Mouse (Mus musculus): ENCODE measurements around the gene Spg11. TPM values are rescaled to one million over a fixed set of nuclear protein-coding genes. Genes with fewer than 3 reads are reported as not detected.
"Not testable (repeated sequence)": the region's sequence is repeated elsewhere in the genome, so short reads cannot be mapped to it uniquely, and the experiment has no call there.

The Spg11 gene
- total and polyA plus RNA-seq, 3 experiments: 1.1 to 15.5 (median 10.7) TPM

- TF ChIP-seq GATA1 (IDR thresholded peaks at IDR 0.05; ENCODE audit: borderline replicate concordance, low read length): no peak
- peak; percentile 59 for TF ChIP-seq TAL1 (conservative IDR thresholded peaks at IDR 0.05; ENCODE audit: low read depth, low read length)
- Histone ChIP-seq H3K27me3 (ENCODE audit: insufficient read depth, low read length) (no peaks in the 10 kb centered on the region), H3K4me3 (ENCODE audit: low read depth, low read length) (peak overlapping the region; percentile 65; the same call in 1 of the 2 replicates), H3K9me3 (replicated peaks) (no peaks in the 10 kb centered on the region), H3K4me1 (ENCODE audit: insufficient read depth, low read depth, low read length) (peaks cover 84% of the 10 kb centered on the region), H3K36me3 (replicated peaks) (peaks cover 2% of the 10 kb centered on the region)
- ATAC-seq (ENCODE audit: extremely low read depth, insufficient number of reproducible peaks, low FRiP score, poor library complexity, severe bottlenecking): peak; percentile 84
- peak; percentile 57 for DNase-seq (ENCODE audit: low spot score)
Observed at GRCm38 (mm10) chr2:122125680-122126572, 7.7 kb upstream of the Spg11 start.

- no peak for DNase-seq (ENCODE audit: low spot score)
- no peak overlapping the region; the same call in 1 of the 2 replicates for H3K4me3 ChIP-seq (ENCODE audit: low read depth, low read length)
- no peak for TF ChIP-seq POLR2AphosphoS5 (IDR thresholded peaks at IDR 0.05; ENCODE audit: insufficient replicate concordance, low read depth, low read length)
- TF ChIP-seq GATA2 (IDR thresholded peaks at IDR 0.05; ENCODE audit: borderline replicate concordance, low read depth, low read length): no peak
- no peak for TF ChIP-seq CTCF (IDR thresholded peaks at IDR 0.05; ENCODE audit: low read depth, low read length)
- TF ChIP-seq GATA1 (IDR thresholded peaks at IDR 0.05; ENCODE audit: borderline replicate concordance, low read length): no peak
- TF ChIP-seq TAL1 (conservative IDR thresholded peaks at IDR 0.05; ENCODE audit: low read depth, low read length): no peak
Observed at GRCm38 (mm10) chr2:122116888-122117287, 1.3 kb downstream of the Spg11 start.

GRCm38 (mm10) chr2:122109714-122110113 lies 8.5 kb downstream of the Spg11 start:
- H3K9me3 ChIP-seq (replicated peaks): no peaks in the 10 kb centered on the region
- DNase-seq (ENCODE audit: low spot score): no peak
- no peak for TF ChIP-seq POLR2AphosphoS5 (IDR thresholded peaks at IDR 0.05; ENCODE audit: insufficient replicate concordance, low read depth, low read length)
- no peak overlapping the region for H3K4me3 ChIP-seq (ENCODE audit: low read depth, low read length)
- no peaks in the 10 kb centered on the region for H3K4me1 ChIP-seq (ENCODE audit: insufficient read depth, low read depth, low read length)
- H3K36me3 ChIP-seq (replicated peaks): peaks cover 77% of the 10 kb centered on the region
- ATAC-seq (ENCODE audit: extremely low read depth, insufficient number of reproducible peaks, low FRiP score, poor library complexity, severe bottlenecking): no peak
- no peaks in the 10 kb centered on the region for H3K27me3 ChIP-seq (ENCODE audit: insufficient read depth, low read length)

More at GRCm38 (mm10) chr2:122116888-122117287, 1.3 kb downstream of the Spg11 start:
- no peak for ATAC-seq (ENCODE audit: extremely low read depth, insufficient number of reproducible peaks, low FRiP score, poor library complexity, severe bottlenecking)
- peaks cover 26% of the 10 kb centered on the region for H3K36me3 ChIP-seq (replicated peaks)
- no peaks in the 10 kb centered on the region for H3K27me3 ChIP-seq (ENCODE audit: insufficient read depth, low read length)
- no peaks in the 10 kb centered on the region for H3K9me3 ChIP-seq (replicated peaks)
- H3K4me1 ChIP-seq (ENCODE audit: insufficient read depth, low read depth, low read length): peaks cover 35% of the 10 kb centered on the region

- H3K4me3 ChIP-seq (ENCODE audit: low read depth, low read length): no peak overlapping the region
- no peaks in the 10 kb centered on the region for H3K27me3 ChIP-seq (ENCODE audit: insufficient read depth, low read length)
- H3K4me1 ChIP-seq (ENCODE audit: insufficient read depth, low read depth, low read length): no peaks in the 10 kb centered on the region
- DNase-seq (ENCODE audit: low spot score) (no peak), ATAC-seq (ENCODE audit: extremely low read depth, insufficient number of reproducible peaks, low FRiP score, poor library complexity, severe bottlenecking) (no peak)
- peaks cover 75% of the 10 kb centered on the region for H3K36me3 ChIP-seq (replicated peaks)
- TF ChIP-seq GATA2 (IDR thresholded peaks at IDR 0.05; ENCODE audit: borderline replicate concordance, low read depth, low read length) (no peak), POLR2AphosphoS5 (IDR thresholded peaks at IDR 0.05; ENCODE audit: insufficient replicate concordance, low read depth, low read length) (no peak), CTCF (IDR thresholded peaks at IDR 0.05; ENCODE audit: low read depth, low read length) (no peak), TAL1 (conservative IDR thresholded peaks at IDR 0.05; ENCODE audit: low read depth, low read length) (no peak)
- no peaks in the 10 kb centered on the region for H3K9me3 ChIP-seq (replicated peaks)
Observed at GRCm38 (mm10) chr2:122108101-122108500, 10.1 kb downstream of the Spg11 start.

- TF ChIP-seq CTCF (IDR thresholded peaks at IDR 0.05; ENCODE audit: low read depth, low read length): 0 out of 2 replicates have a peak, but pooled peaks have one; percentile 12
- TF ChIP-seq GATA2 (IDR thresholded peaks at IDR 0.05; ENCODE audit: borderline replicate concordance, low read depth, low read length): no peak
- no peaks in the 10 kb centered on the region for H3K9me3 ChIP-seq (replicated peaks)
- ATAC-seq (ENCODE audit: extremely low read depth, insufficient number of reproducible peaks, low FRiP score, poor library complexity, severe bottlenecking): no peak
- no peaks in the 10 kb centered on the region; the same call in 1 of the 2 replicates for H3K4me1 ChIP-seq (ENCODE audit: insufficient read depth, low read depth, low read length)
- H3K27me3 ChIP-seq (ENCODE audit: insufficient read depth, low read length): no peaks in the 10 kb centered on the region
- H3K4me3 ChIP-seq (ENCODE audit: low read depth, low read length): no peak overlapping the region
- H3K36me3 ChIP-seq (replicated peaks): peaks cover 83% of the 10 kb centered on the region
- peak; percentile 39 for DNase-seq (ENCODE audit: low spot score)
Observed at GRCm38 (mm10) chr2:122102070-122102469, 16.1 kb downstream of the Spg11 start.

- H3K36me3 ChIP-seq (replicated peaks): peaks cover 92% of the 10 kb centered on the region
- H3K27me3 ChIP-seq (ENCODE audit: insufficient read depth, low read length); H3K4me1 ChIP-seq (ENCODE audit: insufficient read depth, low read depth, low read length); DNase-seq (ENCODE audit: low spot score); H3K4me3 ChIP-seq (ENCODE audit: low read depth, low read length); H3K9me3 ChIP-seq (replicated peaks): not testable (repeated sequence)
- peak; percentile 73 for ATAC-seq (ENCODE audit: extremely low read depth, insufficient number of reproducible peaks, low FRiP score, poor library complexity, severe bottlenecking)
Observed at GRCm38 (mm10) chr2:122097686-122098085, 20.5 kb downstream of the Spg11 start.

GRCm38 (mm10) chr2:122093844-122094243 lies 24.3 kb downstream of the Spg11 start:
- Histone ChIP-seq H3K4me1 (ENCODE audit: insufficient read depth, low read depth, low read length) (no peaks in the 10 kb centered on the region; the same call in 1 of the 2 replicates), H3K4me3 (ENCODE audit: low read depth, low read length) (no peak overlapping the region), H3K36me3 (replicated peaks) (peaks cover 90% of the 10 kb centered on the region), H3K9me3 (replicated peaks) (no peaks in the 10 kb centered on the region), H3K27me3 (ENCODE audit: insufficient read depth, low read length) (no peaks in the 10 kb centered on the region)
- TF ChIP-seq TAL1 (conservative IDR thresholded peaks at IDR 0.05; ENCODE audit: low read depth, low read length): no peak
- ATAC-seq (ENCODE audit: extremely low read depth, insufficient number of reproducible peaks, low FRiP score, poor library complexity, severe bottlenecking) (no peak), DNase-seq (ENCODE audit: low spot score) (no peak)
